Mouse (Mus musculus) forebrain, embryonic 11.5 days (tissue): ENCODE measurements around the gene Cckbr. TPM values are rescaled to one million over a fixed set of nuclear protein-coding genes. Genes with fewer than 3 reads are reported as not detected.
A peak's percentile ranks its signal among the peaks of the same experiment; 100 is the strongest.

Source experiments
- ATAC-seq: fragments of 200-750 bp; cut with Nextera tagmentation; replicated peaks from 2 replicates; pipeline ENCODE4 v1.8.0; 2017; ENCODE audit warnings: moderate TSS enrichment; ENCODE audit not compliant: low FRiP score
- DNase-seq: peaks from one replicate; pipeline ENCODE4 v3.0.0-alpha.2; 2017; ENCODE audit warnings: low spot score
- H3K27ac ChIP-seq: fragments of 300-500 bp; sonication (generic); 2 replicates; pipeline ENCODE4 v1.5.1; 2014; ENCODE audit warnings: low read depth, low read length
- H3K27me3 ChIP-seq: fragments of 300-500 bp; sonication (generic); 2 replicates; pipeline ENCODE4 v1.6.1; 2014; ENCODE audit warnings: mild to moderate bottlenecking, low read length, mixed read lengths; ENCODE audit not compliant: control insufficient read depth, insufficient read depth
- H3K36me3 ChIP-seq: fragments of 300-500 bp; sonication (generic); 2 replicates; pipeline ENCODE4 v1.6.1; 2014; ENCODE audit warnings: mild to moderate bottlenecking, low read length, moderate library complexity, mixed read lengths; ENCODE audit not compliant: control insufficient read depth, insufficient read depth
- H3K4me1 ChIP-seq: fragments of 300-500 bp; sonication (generic); replicated peaks from 2 replicates; pipeline ENCODE4 v1.6.1; 2014; ENCODE audit warnings: low read length, mixed read lengths; ENCODE audit not compliant: control insufficient read depth, insufficient read depth
- H3K4me2 ChIP-seq: fragments of 300-500 bp; sonication (generic); 2 replicates; pipeline ENCODE4 v1.6.1; 2014; ENCODE audit warnings: low read depth, mild to moderate bottlenecking, low read length, moderate library complexity, mixed read lengths; ENCODE audit not compliant: severe bottlenecking
- H3K4me3 ChIP-seq: fragments of 300-500 bp; sonication (generic); 2 replicates; pipeline ENCODE4 v1.5.1; 2014; ENCODE audit warnings: low read depth, low read length
- H3K9ac ChIP-seq: fragments of 300-500 bp; sonication (generic); 2 replicates; pipeline ENCODE4 v1.6.1; 2014; ENCODE audit warnings: low read length
- H3K9me3 ChIP-seq: fragments of 300-500 bp; sonication (generic); 2 replicates; pipeline ENCODE4 v1.6.1; 2016; ENCODE audit warnings: low read length, mixed read lengths; ENCODE audit not compliant: control insufficient read depth
- WGBS: fragments of 180-500 bp; shearing (Covaris S2); extraction: QIAGEN DNeasy Blood & Tissue Kit; methylation state at CpG from one replicate; pipeline ENCODE4 v1.1.7; 2014; 5-methylcytosine and 5-hydroxymethylcytosine counted together
- polyA plus RNA-seq: library from polyadenylated mRNA; unstranded; fragments of >200 nt; fragmentation: Nextera tagmentation; extraction: Ambion mirVana; gene quantifications from 2 replicates; pipeline ENCODE4 v1.2.1, GENCODE M21; 2014

The Cckbr gene
- polyA plus RNA-seq, 1 experiment from 2014 or later = 0.51 TPM

DNA sequence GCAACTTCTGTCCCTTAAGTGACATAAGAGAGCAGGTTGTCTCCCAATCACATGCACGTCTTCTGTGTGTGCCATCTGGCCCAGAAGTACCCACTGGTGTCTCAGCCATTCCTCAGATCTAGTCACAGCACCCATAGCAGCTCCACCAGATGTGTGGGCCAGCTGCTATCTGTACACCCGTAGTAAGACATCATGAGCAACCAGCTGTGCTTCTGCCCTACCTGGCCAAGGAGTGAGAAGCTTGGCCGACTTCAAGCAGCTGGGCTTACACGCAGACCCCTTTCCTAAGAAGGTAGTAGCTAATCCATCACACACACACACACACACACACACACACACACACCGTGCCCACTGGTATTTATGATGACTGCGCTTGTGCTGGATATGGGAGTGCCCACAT, 53.7 kb downstream of the Cckbr start:
- 94% methylated on average over 6 of the region's 6 CpGs for WGBS
- H3K36me3 ChIP-seq = no peaks in the 10 kb centered on the region
- no peak overlapping the region for H3K9ac ChIP-seq
- H3K27me3 ChIP-seq = peaks cover 4% of the 10 kb centered on the region
- no peak overlapping the region for H3K27ac ChIP-seq
- ATAC-seq (no peak), DNase-seq (no peak)
- no peak overlapping the region for H3K4me3 ChIP-seq
- H3K4me1 ChIP-seq = peaks cover 10% of the 10 kb centered on the region
- no peak overlapping the region for H3K4me2 ChIP-seq
- no peaks in the 10 kb centered on the region for H3K9me3 ChIP-seq

DNA sequence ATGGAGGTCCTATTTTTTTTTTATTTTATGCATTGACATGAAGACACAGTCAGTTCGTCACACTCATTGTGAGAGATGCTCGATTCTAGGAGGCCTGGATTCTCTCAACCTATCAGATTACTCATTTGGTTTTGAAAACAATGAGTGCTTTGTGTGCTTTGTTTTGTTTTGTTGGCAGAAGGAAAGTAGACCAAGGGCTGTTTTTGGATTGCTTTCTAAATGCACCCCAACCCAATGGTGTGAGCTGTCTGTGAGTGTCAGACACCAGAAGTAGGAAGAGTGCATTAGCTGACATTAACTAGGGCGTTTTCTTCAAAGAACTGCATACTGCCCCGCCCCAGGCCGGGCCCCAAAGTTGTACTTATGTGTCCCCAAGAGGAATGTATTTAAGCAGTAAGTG, 54.5 kb downstream of the Cckbr start:
- ATAC-seq = no peak
- Histone ChIP-seq H3K27me3 (peaks cover 4% of the 10 kb centered on the region), H3K4me3 (no peak overlapping the region), H3K9me3 (no peaks in the 10 kb centered on the region), H3K4me1 (peaks cover 10% of the 10 kb centered on the region), H3K36me3 (no peaks in the 10 kb centered on the region), H3K4me2 (no peak overlapping the region), H3K27ac (no peak overlapping the region), H3K9ac (no peak overlapping the region)
- no peak for DNase-seq
- WGBS = 53% methylated on average over 5 of the region's 5 CpGs

DNA sequence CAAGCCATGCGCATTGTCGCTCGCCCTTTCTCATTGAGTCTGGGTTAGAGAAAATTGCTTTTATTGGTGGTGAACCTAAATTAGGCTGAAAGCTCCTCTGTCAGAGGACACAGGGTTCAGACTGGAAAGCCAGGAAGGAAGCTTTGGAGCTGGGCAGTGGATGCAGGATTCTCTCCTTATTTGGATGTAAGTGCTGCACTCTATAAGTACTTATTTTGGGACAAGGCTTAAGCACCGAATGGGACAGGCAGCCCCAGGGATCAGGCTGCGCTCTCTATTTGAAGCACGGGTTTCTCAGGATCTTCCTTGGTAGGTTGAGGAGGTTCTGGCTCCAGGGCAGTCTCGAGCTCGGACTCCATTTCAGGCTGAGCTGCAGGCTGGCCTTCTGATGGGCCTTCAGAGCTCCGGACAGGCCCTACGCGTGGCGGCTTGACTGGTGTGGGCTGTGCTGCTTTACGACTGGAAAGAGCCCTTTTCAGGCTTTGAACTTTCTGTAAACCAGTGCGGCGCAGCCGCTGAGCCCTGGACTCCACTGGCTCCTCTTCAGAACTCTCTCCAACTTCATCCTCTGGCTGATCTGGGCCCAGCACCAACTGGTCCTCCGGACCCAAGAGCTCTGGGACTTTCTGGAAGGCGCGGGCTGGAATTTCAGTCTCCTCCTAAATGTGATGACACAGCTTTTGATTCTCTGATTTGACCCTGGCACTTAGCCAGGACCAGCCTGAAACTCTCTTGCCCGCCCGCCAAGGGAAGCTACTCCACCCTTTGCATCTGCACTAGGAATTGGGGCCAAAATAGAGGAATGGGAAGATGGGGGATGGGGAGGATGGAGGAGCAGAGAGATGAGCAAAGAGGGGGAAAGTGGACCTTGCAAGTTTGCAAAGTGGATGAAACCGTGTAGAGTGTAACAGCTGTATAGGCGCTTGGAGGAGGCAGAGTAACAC, 55.3 kb downstream of the Cckbr start:
- peaks cover 4% of the 10 kb centered on the region for H3K27me3 ChIP-seq
- H3K4me3 ChIP-seq = peak overlapping the region; percentile 30
- H3K9me3 ChIP-seq = no peaks in the 10 kb centered on the region
- DNase-seq (peak; percentile 54), ATAC-seq (0 out of 2 replicates have a peak, but pooled peaks have one; percentile 3)
- peaks cover 10% of the 10 kb centered on the region for H3K4me1 ChIP-seq
- 71% methylated on average over 23 of the region's 23 CpGs for WGBS
- H3K36me3 ChIP-seq = no peaks in the 10 kb centered on the region
- H3K4me2 ChIP-seq = peak overlapping the region; percentile 74
- peak overlapping the region; percentile 61; the same call in 1 of the 2 replicates for H3K9ac ChIP-seq
- H3K27ac ChIP-seq = no peak overlapping the region

DNA sequence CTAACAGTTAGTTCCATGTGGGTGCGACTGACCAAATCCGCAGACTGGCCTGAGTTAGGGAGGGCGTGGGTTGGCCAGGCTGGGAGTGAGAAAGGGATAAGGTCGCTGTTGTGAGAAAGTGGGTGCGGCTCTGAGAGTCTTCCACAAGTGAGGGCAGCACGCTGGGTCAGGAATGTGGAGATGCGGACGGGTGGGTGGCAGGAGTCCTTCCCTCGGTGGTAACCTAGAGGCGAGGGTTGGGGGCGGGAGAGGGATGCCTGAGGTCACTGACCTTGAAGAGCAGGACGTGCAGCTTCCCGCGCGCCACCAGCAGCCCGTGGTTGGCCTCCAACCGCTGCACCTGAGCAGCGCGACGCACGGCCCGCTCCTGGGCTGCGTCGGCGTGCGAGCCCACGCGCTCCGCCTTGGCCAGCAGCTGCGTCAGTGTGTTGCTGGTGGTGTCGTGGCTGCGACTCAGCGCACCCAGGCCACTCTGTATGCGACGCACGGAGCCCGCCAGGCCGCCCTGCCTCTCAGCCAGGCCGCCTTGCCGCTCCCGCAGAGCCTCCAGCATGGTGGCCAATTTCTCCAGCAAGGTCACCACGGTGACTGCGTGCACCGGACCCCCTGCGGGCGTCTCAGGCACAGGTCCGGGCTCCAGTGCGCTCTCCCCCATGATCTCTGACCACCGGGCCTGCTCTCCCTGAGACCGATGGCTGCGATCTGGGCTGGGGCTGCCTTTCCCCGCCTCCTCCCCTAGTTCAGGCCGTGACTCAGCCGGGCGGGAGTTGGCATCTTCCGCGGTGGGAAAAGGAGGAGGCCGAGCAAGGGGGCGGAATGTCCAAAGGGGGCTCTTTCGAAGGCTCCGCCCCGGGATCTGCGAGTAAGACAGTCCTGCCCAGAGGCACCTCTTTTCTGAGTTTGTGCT, 56.2 kb downstream of the Cckbr start, which contains the start of gene Cavin3:
TSS of gene Cavin3 (minus strand) at position 796 of the 907 bp plus-strand sequence.
- peak; percentile 82 for ATAC-seq
- H3K27ac ChIP-seq = no peak within 1 kb of the TSS
- WGBS = 3% methylated on average over 58 of the region's 63 CpGs

DNA sequence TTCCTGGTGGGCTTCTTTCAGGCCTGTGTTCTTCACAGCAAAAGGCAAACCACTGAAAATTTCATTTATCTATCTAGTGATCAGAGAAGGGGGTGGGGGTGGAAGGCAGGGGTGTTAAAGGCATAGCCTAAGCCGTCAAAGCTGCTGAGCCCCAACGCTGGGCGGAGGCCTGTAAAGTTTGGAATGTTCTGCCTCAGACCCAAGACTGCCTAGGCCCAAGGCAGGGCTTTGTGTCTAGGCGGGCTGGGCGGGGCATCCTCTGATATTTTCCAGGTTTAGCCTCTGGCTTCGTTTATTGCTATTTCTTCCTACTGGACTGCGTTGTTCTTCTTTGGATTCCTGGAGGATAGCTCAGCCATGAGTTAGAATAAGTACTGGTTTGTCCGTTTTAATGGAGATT, 56.9 kb downstream of the Cckbr start:
- Histone ChIP-seq H3K9ac (peak overlapping the region; percentile 61), H3K27me3 (peaks cover 4% of the 10 kb centered on the region), H3K36me3 (no peaks in the 10 kb centered on the region), H3K4me3 (no peak overlapping the region), H3K4me1 (peaks cover 10% of the 10 kb centered on the region), H3K27ac (no peak overlapping the region), H3K9me3 (no peaks in the 10 kb centered on the region), H3K4me2 (peak overlapping the region; percentile 74)
- DNase-seq (peak; percentile 57), ATAC-seq (peak; percentile 45)
- 53% methylated on average over 8 of the region's 8 CpGs for WGBS

More for the DNA sequence above, 56.2 kb downstream of the Cckbr start, which contains the start of gene Cavin3:
- DNase-seq = peak; percentile 80
- Histone ChIP-seq H3K4me1 (peaks cover 10% of the 10 kb centered on the region), H3K9me3 (no peaks in the 10 kb centered on the region), H3K4me3 (peak within 1 kb of the TSS; percentile 30), H3K36me3 (no peaks in the 10 kb centered on the region), H3K27me3 (peaks cover 4% of the 10 kb centered on the region), H3K4me2 (peak within 1 kb of the TSS; percentile 74), H3K9ac (peak within 1 kb of the TSS; percentile 61)

DNA sequence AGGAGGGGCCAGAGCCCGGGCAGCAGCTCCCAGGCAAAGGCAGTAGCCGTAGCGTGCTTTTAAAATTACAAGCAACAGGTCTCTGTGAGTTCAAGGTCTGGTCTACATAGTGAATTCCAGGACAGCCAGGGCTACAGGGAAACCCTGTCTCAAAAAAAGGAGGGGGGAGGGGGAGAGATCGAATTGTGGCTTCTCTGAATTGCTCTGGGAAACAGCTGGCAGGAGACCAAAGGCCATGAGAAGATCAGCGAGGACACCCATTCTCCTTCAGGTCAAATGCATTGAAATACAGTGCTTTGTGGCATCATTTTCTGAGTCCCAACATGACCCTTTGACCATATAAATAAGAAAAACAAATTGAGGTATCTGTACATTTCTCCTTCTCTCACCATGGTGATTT, 59.5 kb downstream of the Cckbr start:
- Histone ChIP-seq H3K4me2 (no peak overlapping the region), H3K9ac (no peak overlapping the region), H3K27me3 (peaks cover 4% of the 10 kb centered on the region), H3K4me1 (peaks cover 10% of the 10 kb centered on the region), H3K9me3 (no peaks in the 10 kb centered on the region), H3K36me3 (no peaks in the 10 kb centered on the region), H3K4me3 (no peak overlapping the region), H3K27ac (no peak overlapping the region)
- 81% methylated on average over 5 of the region's 5 CpGs for WGBS
- DNase-seq = no peak
- no peak for ATAC-seq

- H3K27me3 ChIP-seq = no peaks in the 10 kb centered on the region
- no peaks in the 10 kb centered on the region for H3K36me3 ChIP-seq
- no peak overlapping the region for H3K4me2 ChIP-seq
- DNase-seq (no peak), ATAC-seq (no peak)
- no peaks in the 10 kb centered on the region for H3K4me1 ChIP-seq
- H3K4me3 ChIP-seq = no peak overlapping the region
- H3K9ac ChIP-seq = no peak overlapping the region
- H3K27ac ChIP-seq = no peak overlapping the region
- WGBS = 84% methylated on average over 6 of the region's 6 CpGs
- no peaks in the 10 kb centered on the region for H3K9me3 ChIP-seq
Measured at GRCm38 (mm10) chr7:105487104-105487876, 61.8 kb downstream of the Cckbr start.

DNA sequence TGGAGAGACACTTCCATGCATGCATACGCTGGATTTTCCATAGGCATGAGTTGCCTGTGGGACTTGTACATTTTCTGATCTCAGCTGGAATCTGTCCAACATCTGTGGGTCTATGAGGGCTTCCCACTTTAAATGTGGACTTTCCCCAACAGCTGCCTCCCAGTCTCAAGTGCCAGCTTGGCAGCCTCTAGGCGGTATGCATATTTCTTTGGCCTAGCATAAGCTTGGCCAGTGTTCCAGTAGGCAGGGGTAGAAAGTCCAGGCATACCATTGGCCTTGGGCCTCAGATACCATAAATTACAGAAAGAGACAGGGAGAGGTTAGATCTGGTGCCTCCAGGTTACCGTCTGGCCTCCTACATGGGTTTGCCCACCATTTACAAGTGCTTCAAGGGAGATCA, 72.3 kb downstream of the Cckbr start:
- ATAC-seq (no peak), DNase-seq (no peak)
- H3K36me3 ChIP-seq = no peaks in the 10 kb centered on the region

More for the DNA sequence above, 72.3 kb downstream of the Cckbr start:
- Histone ChIP-seq H3K9ac (no peak overlapping the region), H3K4me3 (no peak overlapping the region), H3K27ac (no peak overlapping the region), H3K4me1 (no peaks in the 10 kb centered on the region), H3K9me3 (no peaks in the 10 kb centered on the region), H3K4me2 (no peak overlapping the region), H3K27me3 (no peaks in the 10 kb centered on the region)
- 92% methylated on average over 3 of the region's 3 CpGs for WGBS
